Mouse (Mus musculus): Measurements from ENCODE around the gene Erich6.
"Not testable (repeated sequence)": the region's sequence is repeated elsewhere in the genome, so short reads cannot be mapped to it uniquely, and the experiment has no call there.

Gene Erich6

DNA sequence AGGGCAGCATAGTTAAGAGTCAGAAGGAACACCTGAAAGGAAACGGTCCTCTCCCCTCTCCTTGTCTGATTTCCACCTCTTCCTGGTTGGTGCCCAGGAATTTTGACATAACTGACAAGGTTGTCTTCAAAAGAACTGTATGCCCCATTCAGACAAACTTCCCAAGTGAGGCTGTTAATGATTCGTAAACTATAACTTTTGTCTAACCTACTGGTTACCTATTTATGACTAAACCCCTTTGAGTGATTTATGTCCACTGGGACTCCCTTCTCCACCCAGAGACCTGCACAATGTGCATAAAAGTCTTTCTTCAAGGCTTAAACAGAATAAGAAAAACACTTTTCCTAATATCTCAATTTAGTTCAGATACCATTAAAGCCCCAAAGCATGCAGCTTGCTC, 10.2 kb upstream of the Erich6 start:
- DNase-seq (ENCODE audit: low spot score in 2 of 2), result no peak

DNA sequence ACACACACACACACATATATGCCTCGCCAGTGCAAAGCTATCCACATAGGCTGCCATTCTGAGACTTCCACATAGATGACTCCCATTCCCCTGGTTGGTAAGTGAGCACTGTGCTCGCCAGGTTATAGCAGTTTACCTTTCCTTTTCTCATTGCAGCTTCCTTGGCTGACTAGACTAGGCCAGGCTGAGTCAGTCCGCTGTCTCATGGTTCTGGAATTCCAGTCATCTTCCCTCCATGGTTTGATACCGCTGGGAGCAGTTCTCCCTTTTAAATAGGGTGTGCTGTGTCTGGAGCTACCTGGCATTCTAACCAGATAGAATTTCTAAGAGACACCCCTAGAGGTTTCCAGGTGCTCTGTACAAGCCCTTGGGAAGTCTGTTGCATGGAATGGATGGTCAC, 9.2 kb upstream of the Erich6 start:
- no peak for DNase-seq (ENCODE audit: low spot score in 2 of 2)

DNA sequence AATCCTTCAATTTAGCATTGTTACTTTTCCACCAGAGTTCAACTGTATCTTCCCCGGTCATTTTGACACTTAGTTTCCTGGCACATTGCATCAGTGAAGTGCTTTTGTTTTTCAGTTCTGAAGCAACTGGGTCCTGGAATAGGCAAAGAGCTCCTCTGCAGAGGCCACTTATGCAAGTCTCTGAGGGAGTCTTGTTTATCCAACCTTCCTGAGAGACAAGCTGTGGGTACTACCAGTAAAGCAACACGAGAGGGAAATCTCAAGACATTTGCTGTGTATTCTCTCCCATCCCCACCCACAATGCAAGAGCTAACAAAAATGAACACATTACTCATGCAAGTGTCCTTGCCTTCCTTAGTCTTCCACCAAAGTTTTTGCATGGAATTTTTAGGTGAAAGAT, 5.3 kb downstream of the Erich6 start:
- DNase-seq (ENCODE audit: low spot score in 2 of 2), result no peak

DNA sequence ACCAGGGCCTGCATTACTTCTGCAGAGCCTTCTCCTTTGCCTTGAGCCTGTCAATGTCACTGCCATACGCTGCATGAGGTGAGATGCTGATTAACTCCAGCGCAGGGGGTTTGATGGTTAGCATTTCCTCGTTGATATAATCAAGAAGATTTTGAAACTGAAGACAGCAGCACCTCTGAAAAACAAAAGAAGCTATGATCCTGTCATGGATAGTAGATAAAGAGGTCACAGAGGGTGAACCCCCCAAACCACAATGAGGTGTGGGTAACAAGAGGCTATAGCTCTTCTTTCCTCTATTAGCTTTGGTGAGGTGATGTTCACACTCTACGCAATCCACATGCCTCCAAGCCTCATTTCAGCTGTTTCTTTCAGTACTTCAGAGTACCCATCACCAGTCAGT, 12.0 kb downstream of the Erich6 start:
- DNase-seq (ENCODE audit: low spot score in 2 of 2), result no peak

DNA sequence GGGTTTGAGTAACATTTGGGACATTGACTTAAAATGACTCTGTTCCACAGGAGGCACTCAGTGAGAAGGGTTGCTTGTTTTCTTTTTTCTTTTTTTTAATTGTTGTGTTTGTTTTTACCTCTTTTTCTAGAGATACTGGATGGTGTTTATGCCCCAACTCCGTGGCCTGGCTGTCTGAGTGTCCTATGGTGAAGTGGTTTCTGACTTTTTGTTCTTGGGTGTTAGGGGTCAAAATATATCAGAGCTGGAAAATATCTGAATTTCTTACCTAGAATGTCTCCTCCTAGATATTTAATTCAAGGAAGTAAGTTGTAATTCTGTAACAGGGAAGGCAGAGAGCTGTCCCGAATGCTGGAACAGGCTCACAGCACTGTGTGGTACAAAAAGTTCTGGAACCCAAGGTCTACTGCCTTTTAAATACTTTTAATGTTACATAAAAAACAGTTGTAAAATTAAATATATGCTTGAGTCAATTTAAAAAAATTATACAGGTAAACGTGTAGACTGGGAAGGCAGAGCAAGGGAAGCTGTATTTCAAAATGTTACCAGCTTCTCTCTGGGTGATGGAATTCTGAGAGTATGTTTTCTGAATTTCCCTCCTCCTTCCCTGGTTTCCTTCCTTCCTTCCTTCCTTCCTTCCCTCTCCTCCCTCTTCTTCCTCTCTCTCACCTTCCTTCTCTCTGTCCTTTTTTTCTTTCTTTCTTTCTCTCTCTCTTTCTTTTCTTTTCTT, 14.2 kb downstream of the Erich6 start:
- DNase-seq (ENCODE audit: low spot score in 2 of 2), result no peak

DNA sequence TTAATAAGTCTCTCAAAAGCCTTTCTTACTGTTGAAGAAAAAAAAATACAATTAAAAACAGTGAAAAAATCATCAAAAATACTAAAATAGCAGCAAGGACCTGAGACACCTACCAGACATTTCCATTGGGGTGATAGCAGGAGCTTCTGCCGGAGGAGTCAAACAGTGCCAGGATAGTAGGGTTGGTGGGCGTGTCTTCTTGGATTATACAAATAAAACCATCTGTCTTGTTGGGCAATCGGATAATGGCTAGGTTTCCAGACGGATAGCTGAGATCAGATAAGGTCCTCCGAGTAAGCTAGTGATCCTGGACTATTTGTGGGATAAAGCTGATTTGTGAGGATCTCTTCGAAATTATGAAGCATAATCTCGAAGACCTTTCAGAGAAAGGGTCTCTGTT, 15.9 kb downstream of the Erich6 start:
- no peak for DNase-seq (ENCODE audit: low spot score in 2 of 2)

DNA sequence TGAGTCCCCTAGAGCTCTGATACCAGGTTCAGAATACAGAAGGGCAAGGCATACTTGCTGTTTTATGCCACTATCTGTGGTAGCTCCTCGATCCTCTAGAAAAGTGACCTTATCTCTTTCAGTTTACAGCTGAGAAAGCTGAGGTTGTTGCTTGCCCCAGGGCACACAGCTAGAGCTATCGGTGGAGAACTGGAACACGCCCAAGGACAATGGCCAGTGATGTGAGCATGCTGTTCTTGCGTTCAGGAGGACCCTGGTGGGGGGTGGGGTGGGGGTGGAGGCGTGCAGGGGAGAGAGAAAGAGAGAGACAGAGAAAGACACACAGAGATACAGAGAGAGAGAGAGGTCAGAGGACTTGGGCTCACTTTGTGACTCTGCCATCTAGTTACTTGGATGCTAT, 27.0 kb downstream of the Erich6 start:
- no peak for DNase-seq (ENCODE audit: low spot score in 2 of 2)

DNA sequence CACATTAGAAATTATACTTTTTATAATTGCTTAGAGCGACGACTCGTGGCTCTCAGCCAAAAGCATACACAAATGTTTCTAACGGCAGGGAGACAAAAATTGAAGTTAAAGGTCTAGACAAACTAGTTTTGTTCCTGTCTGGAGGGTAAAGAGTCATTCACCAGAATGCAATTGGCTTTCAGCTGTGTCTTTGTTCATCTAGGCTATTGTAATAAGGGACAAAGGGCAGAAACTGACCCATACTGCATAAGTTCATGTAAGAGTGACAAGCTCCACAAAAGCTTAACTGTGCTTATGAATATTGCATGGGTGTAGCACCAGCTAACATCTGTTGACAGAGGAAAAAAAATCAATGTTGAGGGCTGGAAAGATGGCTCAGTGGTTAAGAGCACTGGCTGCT, 28.5 kb downstream of the Erich6 start:
- DNase-seq (ENCODE audit: low spot score in 2 of 2), result no peak

DNA sequence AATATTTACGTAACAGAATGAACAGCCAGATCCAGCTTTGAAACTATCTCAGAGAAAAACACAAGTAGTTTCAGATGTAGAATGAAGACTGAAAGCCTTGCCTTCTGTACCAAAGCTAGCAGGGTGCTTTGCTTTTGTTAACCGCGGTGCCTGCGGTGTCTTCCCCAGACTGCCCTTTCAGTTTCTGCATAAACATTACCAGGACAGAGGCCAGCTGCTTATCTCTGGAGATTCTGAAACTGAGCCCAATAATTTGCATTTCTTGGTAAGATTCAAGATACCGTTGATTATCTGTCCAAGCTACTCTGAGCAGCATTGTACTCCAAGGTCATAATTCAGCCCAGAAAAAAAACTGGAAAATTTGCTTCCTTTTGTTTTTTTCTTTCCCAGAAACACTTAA, 43.4 kb downstream of the Erich6 start:
- no peak for DNase-seq (ENCODE audit: low spot score in 2 of 2)

DNA sequence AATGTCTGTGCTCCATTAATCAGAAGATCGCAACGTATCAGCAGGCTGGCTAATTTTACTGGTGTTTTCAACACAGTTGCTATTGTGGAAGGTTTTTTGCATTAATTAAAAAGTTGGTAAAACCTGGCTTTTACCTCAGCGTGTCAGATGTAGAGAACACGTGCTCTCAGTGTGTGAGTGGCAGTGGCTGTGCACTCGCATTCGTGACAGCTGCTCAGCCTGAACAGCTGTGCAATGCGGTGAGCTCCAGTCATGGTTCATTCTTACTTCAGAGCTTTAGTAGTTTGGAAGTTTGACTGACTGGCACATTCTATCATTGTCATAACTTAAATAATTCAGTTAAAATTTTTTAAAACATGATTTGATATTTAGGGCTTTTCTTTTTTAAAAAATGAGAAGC, 44.3 kb downstream of the Erich6 start:
- DNase-seq (ENCODE audit: low spot score in 2 of 2), result not testable (repeated sequence)

DNA sequence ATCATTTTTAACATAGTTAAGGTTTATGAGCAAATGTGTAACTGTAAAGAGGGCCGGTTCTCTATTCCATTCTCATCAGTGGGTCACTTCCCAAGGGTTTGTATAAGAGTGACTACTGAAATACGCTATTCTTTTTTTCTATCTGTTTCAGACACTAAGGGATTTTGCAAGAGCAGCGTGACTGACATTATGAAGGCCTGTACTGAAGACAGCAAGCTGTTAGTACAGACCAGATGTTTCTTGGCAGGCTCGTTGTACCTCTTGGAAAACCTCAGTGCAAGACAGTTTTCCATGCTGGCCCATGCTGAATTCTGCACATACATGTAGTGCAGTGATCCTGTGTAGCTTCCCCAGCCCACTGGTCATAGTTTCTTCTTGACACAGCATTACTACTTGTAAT, 46.5 kb downstream of the Erich6 start:
- DNase-seq (ENCODE audit: low spot score in 2 of 2), result not testable (repeated sequence)

DNA sequence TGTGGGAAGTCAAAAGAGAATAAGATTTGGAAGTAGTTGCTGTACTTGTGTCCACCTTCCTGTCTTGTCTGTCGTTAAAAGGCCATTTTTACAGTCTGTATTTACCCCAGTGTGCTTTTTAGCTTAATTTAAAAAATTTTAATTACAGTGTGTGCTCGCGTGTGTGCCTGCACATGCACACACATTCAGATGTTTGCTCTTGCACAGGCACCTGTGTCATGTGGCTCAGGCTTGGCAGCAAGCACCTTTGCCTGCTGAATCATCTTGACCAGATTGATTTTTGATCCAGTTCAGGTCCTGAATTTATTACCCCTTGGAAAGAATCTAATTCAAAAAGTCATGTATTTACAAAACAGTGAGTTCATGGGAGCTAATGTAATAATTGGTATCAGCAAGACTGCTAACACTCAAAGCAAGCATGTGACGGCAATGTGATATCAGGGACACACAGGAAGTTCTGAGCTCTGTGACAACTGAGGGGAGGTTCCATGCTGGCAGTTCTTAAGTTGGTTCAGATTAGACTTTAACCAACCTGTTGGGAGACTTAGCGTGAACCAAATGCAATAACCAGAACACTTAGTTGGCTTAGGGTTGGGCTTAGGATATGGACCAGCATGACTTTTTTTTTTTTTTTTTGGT, 54.1 kb downstream of the Erich6 start:
- DNase-seq (ENCODE audit: low spot score in 2 of 2), result no peak

DNA sequence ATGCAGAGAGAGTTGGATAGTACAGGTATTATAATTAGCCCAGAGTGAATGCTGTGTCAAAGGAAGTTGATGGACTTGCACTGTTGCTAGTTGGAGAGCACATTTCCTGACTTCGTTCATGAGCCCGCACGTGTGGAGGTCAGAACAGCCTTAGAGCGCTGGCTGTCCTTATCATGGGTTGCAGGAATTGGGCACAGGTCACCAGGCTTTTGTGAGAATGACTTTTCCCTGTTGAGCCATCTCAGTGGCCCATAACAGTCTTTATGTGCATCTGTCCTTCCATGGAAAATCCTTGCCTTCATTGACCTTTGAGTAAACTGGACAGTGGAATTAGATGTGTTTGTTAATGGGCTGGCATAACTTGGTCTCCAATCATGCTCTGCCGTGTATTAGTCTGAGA, 54.7 kb downstream of the Erich6 start:
- no peak for DNase-seq (ENCODE audit: low spot score in 2 of 2)

DNA sequence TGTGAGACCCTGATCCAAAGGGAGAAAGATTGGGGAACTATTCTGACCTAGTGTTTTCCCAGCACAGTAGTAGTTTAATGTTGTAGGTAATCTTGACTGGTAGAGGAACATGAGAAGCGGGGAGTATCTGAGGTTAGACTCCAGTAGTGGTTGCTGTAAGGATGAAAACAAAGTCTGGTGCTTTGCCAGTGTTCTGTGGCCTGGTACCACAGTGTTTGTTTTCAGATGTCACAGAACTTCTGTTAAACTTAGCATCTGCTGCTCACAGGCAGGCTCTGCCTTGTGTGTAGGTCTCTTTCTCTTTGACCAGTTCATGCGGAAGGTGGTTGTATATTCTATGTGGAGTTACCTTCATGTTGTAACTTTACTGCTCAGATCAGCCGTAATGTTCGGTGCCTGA, 55.5 kb downstream of the Erich6 start:
- DNase-seq (ENCODE audit: low spot score in 2 of 2), result no peak

DNA sequence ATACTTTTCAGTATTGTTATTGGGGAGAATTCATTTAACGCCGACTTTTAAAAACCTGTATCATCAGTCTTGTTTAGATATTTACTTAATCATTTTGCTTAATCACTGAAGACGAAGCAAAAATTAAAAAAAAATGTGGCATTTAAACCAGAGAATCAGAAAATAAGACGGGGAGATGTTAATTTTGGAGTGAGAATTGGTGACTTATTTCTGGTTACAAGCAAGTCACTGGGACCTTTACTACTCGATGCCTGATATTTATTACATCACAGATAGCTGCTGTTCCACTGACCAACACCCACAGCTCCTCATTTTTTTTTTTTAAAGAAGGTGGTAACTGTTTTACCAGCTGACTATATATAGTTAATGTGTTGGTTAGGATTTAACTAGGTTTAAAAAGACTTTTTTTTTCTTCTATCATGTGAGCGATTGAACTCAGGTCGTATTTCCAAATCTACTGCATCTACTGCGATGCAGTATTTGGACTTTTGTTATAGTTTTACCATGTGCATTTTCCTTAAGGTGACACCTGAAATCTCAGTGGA, 59.4 kb downstream of the Erich6 start:
- no peak for DNase-seq (ENCODE audit: low spot score in 2 of 2)

DNA sequence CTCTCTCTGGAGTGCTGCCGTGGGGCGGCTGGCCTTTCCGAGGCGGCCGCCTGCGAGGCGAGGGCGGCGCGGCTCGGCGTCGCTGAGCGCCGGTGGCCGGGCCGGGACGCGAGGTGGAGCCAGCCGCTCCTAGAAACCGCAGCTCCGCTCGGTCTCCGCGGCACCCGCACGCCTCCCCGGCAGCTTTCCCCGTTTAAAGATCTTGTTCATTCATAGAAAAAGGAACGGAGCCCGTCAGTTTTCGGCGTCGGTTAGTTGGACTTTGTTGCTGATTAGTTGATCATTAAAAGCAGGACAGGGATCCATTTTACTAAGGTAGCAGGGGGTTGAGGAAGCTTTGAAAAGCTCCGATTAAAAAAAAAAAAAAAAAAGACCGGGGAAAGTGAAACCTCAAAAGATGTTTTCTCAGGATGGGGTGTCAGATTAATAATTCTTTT, 59.9 kb downstream of the Erich6 start:
- no peak for DNase-seq (ENCODE audit: low spot score in 2 of 2)

DNA sequence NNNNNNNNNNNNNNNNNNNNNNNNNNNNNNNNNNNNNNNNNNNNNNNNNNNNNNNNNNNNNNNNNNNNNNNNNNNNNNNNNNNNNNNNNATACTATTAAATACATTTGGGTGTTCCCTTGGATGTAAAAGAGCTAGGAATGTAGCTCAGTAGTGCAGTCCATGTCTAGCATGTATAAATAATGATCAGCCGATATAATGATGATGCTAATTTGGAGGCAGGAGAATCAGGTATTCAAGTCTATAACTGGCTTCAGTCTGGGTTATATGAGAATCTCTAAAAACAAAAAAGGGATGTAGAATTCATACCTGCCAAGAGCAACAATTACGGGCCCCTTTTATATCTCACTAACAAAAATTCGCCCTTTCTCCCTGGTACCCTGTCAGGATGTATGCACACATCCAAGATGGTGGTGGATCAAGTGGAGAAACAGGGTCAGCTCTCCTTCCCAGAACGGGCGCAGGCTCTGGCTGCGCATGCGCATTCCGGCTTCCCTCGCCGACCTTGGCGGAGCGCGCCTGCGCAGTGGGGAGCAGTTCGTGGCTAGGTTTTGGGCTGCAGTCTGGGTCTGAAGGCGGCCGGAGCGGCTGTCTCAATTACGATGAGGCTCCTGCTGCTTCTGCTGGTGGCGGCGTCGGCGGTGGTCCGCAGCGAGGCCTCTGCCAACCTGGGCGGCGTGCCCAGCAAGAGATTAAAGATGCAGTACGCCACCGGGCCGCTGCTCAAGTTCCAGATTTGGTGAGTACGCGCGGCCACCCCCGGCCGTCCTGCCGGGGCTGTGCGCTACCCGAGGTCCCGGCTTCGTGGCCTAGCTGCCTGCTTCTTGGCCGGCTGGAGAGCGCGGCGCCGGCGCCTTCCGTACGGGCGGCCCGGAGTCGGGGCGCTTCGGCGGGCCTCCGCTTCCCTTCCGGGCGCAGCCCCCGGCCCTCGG, 60.6 kb downstream of the Erich6 start, which contains the start of gene Selenot:
TSS of gene Selenot (plus strand) at position 500 of the 930 bp plus-strand sequence.
- DNase-seq (ENCODE audit: low spot score in 2 of 2), result peak; percentile 98 to 99

DNA sequence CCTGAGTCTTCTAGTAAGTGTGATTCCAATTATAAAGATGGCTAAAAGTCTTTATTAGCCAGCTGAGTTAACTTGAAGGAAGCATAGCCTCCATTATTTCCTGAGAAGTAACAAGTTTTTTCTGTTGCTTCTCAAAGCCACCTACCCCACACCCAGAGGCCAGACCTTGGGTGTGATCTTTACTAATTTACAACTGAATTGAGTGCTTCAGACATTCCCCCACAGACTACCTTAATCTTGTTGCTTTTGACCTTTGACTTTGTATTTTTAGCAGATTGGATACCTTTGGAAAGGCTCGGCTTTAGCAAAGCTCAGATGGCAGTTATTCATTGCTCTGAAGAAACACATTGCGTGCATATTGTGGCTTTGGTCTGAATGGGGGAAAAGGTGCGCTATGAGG, 66.2 kb downstream of the Erich6 start:
- no peak for DNase-seq (ENCODE audit: low spot score in 2 of 2)

Measured in cerebellum, postnatal 4 days (tissue).